Mouse (Mus musculus) ES-Bruce4 (cell line): ENCODE results near the gene Gm28230.

Experiments
- CTCF ChIP-seq: IDR thresholded peaks from one replicate; pipeline ENCODE4 v1.8.1; 2011; ENCODE audit warnings: low read depth, low read length
- POLR2A ChIP-seq: IDR thresholded peaks from one replicate; pipeline ENCODE4 v1.8.1; 2011; ENCODE audit warnings: low read length; ENCODE audit not compliant: insufficient read depth

GRCm38 (mm10) chr2:74714881-74715280 is 11.6 kb upstream of the Gm28230 start:
- no peak for TF ChIP-seq CTCF
- no peak for TF ChIP-seq POLR2A
